Mouse (Mus musculus) ovary, postnatal 10 days (tissue): ENCODE measurements around the gene Pop7.

Source experiments
- DNase-seq: peaks from one replicate; pipeline ENCODE4 v3.0.0; 2022; ENCODE audit warnings: low spot score

Pop7 gene

DNA sequence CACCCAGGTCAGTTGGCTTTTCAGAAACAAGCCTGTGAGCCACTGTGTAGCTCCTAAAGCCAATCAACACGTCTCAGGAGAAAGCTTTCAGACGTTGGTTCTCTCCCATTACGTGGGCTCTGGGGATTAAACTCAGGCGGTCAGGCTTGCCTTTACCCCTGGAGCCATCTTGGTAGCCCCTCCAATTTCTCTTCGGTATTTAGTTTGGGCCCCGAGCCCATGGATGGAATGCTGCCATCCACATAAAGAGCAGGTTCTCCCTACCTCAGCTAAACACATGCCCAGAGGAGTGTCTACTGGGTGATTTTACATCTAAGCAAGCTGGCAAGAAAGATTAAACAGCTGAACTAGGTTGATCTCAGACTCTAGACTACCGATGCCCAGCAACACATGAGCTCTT, 2.1 kb downstream of the Pop7 start:
- no peak for DNase-seq

DNA sequence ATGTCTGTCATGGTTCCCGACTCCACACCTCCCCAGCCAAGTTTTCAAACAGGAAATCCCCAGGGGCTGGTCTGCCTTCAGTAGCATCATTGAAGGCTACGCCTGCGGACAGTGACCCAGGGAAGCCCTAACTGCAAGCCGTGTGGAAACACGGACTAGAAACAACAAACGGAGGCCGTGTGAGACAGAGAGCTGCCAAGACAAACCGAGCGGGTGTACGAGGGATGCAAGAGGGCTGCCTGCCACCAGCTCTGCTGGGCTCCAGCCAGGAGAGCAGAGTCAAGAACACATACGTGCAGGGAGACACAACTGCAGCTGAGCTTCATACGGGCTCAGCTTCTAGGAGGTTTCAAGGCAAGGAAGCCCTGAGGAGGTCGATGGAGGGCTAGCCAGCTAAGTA, 8.5 kb downstream of the Pop7 start:
- DNase-seq = no peak

DNA sequence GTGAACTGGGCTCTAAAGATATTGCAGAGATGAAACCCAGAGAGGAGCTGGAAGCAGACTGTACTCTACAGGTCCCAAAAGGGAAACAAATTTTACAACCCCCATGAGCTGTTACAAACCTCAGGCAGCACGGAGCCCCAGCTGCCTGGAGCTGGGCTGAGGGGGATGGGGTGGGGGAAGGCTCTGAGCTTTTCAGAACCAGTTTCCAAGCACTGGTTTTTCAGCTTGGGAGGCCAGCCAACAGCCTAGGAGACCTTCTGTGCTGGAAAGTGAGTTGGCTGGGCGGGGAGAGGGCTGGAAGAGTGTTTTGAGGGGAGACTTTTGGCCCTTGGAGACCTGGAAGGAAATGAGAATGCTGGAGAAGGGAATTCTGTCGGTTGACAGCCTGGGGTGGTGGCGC, 10.8 kb downstream of the Pop7 start:
- no peak for DNase-seq

DNA sequence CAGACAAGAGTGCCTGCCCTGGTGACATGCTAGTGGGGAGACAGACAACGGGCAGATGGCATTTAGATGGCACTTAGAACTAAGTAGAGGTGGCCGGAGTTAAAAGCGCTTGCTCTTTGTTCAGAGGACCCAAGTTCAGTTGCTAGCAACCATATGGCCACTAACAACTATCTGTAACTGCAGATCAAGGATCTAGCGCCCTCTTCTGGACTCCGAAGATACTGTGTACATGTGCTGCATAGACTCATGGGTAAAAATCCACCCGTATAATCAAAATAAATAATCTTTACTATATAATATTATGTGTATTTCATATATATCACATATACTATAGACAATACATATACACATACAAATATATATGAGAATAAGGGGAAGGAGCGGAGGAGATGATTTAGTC, 14.7 kb downstream of the Pop7 start:
- no peak for DNase-seq

DNA sequence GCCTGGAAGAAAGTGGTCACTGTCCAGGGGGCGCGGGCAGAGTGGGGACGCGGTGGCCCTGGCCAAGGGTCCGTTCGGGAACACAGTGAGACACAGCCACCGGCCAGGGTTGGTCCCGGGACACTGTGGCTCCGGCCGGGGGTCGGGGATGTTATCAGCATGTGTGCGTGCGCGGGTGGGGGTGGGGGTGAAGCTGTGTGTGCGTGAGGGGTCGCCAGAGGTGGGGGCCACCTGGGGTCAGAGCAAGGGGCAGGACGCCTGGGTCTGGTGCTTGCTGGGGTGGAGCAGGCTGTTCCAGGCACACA, 16.5 kb downstream of the Pop7 start:
- no peak for DNase-seq

DNA sequence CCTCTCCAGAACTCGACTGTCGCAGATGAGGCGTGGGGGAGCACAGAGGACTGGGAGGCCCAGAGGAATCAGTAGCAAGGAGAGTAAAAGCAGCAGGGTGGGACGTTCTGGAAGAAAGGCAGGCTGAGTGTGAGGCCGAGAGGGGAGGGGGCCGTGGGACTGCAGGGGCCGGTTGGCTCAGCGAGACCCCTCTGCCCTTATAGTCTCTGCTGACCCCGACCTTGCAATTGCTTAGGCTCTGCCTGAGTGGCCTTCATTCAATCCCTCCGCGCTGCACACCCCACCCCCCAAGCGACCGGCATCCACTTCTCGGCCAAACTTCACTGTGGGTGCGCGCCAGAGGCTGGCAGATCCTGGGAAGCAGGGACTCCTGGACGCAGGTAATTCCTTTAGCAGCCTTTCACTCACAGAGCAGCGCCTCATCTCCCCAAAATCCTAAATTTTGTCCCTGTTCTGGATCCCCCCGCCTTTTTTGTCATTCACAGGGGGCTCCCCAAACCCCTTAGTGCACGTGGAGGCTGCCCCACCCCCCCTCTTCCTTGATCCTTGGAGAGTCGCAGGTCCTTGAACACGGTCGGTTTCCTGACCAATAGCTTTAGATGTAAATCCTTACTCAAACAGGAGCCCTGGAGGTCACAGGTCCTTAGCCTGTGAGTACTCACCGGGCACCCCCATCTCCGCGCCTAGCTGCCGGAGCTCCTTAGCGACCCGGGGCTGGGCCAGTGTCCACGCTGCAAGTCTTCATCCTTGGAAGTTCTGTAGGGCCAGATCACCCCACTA, 17.1 kb downstream of the Pop7 start:
- no peak for DNase-seq

DNA sequence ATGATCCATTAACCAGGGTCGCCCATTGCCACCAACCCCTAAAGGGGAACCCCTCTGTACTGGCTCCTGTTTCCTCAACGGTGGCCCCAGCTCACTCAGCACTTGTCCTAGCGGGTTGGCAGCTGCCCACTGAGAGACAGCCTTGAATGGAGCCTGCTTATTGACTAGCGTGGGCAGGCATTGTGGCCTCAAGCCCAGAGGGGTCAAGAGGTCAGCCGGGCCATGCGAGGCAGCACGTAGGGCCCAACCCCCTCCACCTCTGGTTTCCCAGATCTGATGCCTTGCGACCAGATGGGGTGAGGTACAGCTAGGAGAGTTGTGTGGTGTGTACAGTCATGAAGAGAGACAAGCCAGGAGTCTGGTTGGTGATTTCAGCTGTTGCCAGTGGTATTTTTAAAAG, 20.4 kb downstream of the Pop7 start:
- DNase-seq = no peak

DNA sequence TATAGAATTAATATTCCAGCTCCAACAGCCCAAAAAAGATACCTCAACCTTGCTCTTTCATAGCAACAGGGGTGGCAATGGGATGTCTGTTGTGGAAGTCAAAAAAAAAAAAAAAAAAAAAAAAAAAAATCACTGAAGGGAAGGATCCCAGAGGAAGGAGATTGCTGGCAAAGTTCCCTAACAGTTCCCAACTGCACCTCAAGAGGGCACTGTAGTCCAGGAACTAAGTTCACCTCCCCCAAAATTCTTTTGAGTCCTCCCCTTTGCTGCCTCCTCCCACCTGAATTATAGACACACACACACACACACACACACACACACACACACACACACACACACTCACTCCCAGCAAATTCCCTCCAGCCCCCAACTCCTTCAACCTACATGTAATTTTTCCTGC, 21.2 kb downstream of the Pop7 start:
- peak; percentile 69 for DNase-seq

DNA sequence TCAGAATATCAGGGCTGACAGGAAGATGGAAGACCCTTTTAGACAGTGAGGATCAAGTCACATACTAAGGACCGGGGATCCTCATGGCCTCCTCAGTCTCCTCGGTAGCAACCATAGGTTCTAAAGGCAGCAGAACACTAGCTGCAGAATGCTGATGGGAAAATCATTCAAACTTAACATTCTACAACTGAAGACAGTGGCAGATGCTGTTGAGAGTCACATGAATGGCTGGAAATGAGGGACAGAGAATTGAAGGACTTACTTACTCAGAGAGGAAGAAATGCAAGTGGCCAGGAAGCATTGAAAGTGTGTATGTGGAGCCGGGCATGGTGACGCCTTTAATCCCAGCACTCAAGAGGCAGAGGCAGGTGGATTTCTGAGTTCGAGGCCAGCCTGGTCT, 25.4 kb downstream of the Pop7 start, which contains the start of gene Zan:
Gene Zan, minus strand, starts transcription at position 101 of the 400 bp plus-strand sequence.
- DNase-seq = no peak

DNA sequence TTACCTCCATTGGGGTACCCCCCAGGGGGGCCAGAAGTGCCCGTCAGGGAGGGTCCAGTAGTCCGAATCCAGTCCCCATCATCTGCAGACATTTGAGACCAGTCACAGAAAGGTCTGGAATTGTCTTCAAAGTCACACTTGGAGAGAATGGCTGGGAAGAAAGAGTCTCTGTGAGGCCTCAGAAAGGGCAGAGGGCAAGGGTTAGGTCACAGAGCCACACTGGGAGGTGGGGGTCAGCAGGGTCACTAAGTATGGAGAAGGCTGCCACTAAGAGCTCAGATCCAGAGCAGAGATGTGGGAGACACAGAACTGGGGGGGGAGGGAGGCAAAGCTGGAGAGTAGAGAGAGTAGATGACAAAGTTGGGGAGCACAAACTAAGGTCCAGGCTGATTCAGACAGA, 28.0 kb downstream of the Pop7 start:
- no peak for DNase-seq

DNA sequence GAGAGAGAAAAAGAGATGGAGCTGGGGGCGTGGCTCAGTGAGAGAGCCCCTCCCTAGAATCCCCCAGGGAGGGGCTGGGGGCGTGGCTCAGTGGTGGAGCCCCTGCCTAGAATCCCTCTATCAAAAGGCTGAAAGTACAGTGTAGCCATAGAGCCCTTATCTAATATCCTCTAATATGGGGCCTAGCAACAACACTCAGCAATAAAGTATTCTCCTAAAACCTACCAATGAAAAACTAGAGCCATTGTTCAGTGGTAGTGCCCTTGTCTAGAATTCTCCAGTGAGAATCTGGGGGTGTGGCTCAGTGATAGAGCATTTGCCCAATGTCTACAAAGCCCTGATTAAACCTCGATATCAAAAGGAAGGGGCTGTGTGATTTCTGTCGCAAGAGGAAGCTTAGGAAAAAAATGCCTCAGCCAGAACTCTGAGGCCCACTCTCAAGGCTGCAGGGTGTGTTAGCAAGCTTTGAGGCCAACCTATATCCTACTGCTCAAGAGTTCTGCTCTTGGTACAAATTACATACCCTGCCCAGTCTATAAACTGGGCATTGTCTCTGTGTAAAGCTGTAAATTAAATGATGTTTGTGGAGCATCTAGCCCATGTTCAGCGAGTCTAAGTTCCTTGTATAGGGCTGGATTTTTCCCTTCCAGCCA, 29.9 kb downstream of the Pop7 start:
- DNase-seq = no peak

DNA sequence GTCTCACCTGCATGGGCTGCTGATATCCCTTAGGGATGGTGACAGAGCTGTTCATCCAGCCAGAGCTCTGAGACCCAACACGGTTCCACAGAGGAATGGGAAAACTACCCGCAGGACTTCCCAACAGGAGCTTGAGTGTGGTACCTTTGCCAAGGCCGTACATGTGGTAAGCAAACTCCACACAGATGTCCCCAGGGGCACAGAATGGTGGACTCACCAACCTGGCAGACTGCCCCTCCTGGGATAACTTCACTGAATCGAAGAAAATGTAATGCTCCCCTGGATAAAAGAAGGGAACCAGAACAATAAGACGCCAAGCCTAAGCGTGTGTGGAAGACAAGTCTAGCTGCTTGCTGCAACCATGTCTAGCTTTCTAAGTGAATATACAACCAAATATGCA, 35.4 kb downstream of the Pop7 start:
- no peak for DNase-seq

DNA sequence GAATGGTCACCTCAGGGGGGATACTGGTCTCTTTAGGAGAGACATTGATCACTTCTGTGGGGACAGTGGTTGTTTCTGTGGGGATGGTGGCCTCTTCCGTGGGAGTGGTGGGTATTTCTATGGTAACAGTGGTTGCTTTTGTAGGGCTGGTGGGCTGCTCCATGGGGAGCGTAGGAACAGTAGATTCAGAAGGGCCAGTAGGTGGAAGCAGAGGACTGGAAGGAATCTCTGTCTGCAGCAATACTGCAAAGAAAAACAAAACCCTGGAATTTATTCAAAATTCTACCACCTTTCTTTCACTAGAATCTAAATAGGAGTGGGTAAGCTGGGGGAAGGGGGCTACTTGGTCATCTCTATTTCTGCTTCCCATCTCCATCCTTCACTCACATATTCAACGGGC, 37.3 kb downstream of the Pop7 start:
- DNase-seq = no peak

DNA sequence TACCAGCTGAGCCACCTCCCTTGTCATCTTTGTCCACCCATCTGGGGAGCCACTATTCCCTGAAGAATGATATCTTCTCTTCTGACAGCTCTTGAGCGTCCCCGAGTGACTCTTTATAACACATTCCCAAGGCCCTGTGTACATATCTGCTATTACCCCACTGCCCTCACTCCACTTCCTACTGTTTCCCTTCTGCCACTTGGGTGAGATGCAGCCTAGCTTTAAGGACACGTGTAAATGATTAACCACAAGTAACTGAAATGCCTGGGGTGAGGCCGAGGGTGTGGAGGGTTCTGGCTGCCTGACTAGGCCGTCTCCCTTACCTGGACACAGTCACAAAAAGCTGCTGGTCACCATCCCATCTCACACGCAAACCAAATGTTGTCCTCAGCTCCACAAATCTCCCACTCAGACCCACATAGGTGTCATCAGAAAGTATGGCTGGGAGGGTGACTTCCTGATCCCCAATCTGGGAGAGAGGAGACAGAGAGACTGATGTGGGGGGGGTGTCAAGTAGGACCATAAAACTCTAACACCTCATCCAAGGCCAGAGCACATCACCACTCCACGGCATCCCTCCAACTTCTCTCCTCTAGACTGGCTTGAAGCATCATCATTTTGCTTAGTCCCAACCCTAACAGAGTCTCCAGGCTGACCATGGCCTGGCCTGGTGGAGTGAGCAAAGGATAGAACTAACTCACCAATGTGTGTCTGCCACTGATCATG, 46.3 kb downstream of the Pop7 start:
- no peak for DNase-seq

DNA sequence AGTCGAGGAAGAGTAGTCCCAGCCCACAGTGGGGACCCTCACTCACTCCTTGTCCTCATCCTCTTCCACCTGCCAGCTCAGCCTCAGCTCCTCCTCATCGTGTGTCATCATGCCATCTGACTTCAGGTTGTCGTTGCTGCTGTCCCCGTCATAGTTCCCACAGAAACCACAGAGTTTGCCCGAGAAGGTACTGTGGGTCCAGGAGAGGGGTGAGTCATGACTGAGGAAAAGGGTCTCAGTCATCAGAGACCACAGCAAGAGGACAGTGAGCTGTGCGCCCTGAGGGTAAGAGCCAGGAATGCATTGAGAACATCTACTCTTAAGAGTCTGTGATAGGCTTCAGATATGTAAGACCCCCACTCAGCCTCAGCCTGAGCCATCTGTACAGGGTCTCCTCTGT, 47.1 kb downstream of the Pop7 start:
- no peak for DNase-seq
